Mouse (Mus musculus) intestine, postnatal 0 days (tissue): ENCODE results near the gene Cacna1c. TPM values are rescaled to one million over a fixed set of nuclear protein-coding genes. Genes with fewer than 3 reads are reported as not detected.

Experiments
- ATAC-seq: fragments of 200-750 bp; cut with Nextera tagmentation; 2 replicates; pipeline ENCODE4 v1.8.0; 2017; ENCODE audit warnings: mild to moderate bottlenecking, moderate TSS enrichment, moderate library complexity
- H3K27ac ChIP-seq: fragments of 300-500 bp; sonication (generic); 2 replicates; pipeline ENCODE4 v1.5.1; 2014; ENCODE audit warnings: mild to moderate bottlenecking, low read depth, low read length, moderate library complexity
- H3K27me3 ChIP-seq: fragments of 300-500 bp; sonication (generic); replicated peaks from 2 replicates; pipeline ENCODE4 v1.6.1; 2014; ENCODE audit warnings: low read length, mixed read lengths; ENCODE audit not compliant: control insufficient read depth, insufficient read depth
- H3K36me3 ChIP-seq: fragments of 300-500 bp; sonication (generic); 2 replicates; pipeline ENCODE4 v1.6.1; 2014; ENCODE audit warnings: mild to moderate bottlenecking, moderate library complexity; ENCODE audit not compliant: control insufficient read depth, insufficient read depth
- H3K4me1 ChIP-seq: fragments of 300-500 bp; sonication (generic); replicated peaks from 2 replicates; pipeline ENCODE4 v1.6.1; 2014; ENCODE audit warnings: antibody characterized with exemption, low read length, mixed read lengths; ENCODE audit not compliant: control insufficient read depth, insufficient read depth
- H3K4me2 ChIP-seq: fragments of 300-500 bp; sonication (generic); replicated peaks from 2 replicates; pipeline ENCODE4 v1.6.1; 2014; ENCODE audit warnings: low read depth, mild to moderate bottlenecking, moderate library complexity
- H3K4me3 ChIP-seq: fragments of 300-500 bp; sonication (generic); 2 replicates; pipeline ENCODE4 v1.5.1; 2014; ENCODE audit warnings: low read depth, low read length
- H3K9ac ChIP-seq: fragments of 300-500 bp; sonication (generic); 2 replicates; pipeline ENCODE4 v1.6.1; 2014; ENCODE audit warnings: mild to moderate bottlenecking, low read depth, low read length
- H3K9me3 ChIP-seq: fragments of 300-500 bp; sonication (generic); 2 replicates; pipeline ENCODE4 v1.6.1; 2016; ENCODE audit warnings: mixed run types; ENCODE audit not compliant: control insufficient read depth
- CTCF ChIP-seq: sonication (generic); IDR thresholded peaks from 2 replicates; pipeline ENCODE4 v1.5.1; 2016; ENCODE audit warnings: low read depth, mild to moderate bottlenecking, control low read depth, antibody characterized with exemption, moderate library complexity
- WGBS: fragments of 180-500 bp; shearing (Covaris S2); extraction: QIAGEN DNeasy Blood & Tissue Kit; methylation state at CpG from one replicate; pipeline ENCODE4 v1.1.7; 2014; 5-methylcytosine and 5-hydroxymethylcytosine counted together
- polyA plus RNA-seq: library from polyadenylated mRNA; unstranded; fragments of >200 nt; fragmentation: Nextera tagmentation; extraction: Ambion mirVana; gene quantifications from 2 replicates; pipeline ENCODE4 v1.2.1, GENCODE M21; 2015

The Cacna1c gene
- polyA plus RNA-seq, 1 experiment from 2014 or later, result 1.2 TPM

DNA sequence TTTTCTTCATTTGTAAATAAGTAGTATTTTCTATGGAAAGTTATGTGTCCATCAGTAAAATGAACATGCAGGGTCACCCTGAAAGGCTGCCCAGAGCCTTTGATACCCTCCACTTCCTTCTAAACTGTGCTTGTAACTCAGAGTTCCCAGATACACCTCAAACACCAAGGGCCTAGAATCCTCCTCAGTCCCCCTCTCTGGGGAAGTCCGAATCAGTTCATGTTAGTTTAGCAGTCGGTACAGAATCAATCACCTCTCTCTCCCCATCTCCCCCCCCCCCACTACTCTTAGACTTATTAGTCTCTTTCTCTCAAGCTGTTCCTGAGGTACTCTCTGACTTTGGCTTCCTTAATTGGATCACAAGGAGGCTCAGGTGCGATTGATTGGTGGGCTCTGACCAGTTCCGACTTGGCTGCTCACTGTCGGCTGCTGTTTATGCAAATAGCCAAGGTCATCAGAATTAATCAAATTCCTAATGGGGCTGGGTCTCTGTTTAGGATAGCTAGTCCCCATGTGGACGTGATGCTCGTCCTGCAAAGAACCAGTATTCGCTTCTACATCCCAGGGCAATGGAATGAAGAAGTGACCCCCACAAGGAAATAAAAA is 3.2 kb upstream of the Cacna1c start:
- no peak overlapping the region for H3K4me2 ChIP-seq
- no peaks in the 10 kb centered on the region; the same call in 1 of the 2 replicates for H3K4me1 ChIP-seq
- no peak for ATAC-seq
- H3K9me3 ChIP-seq, result no peaks in the 10 kb centered on the region
- no peak overlapping the region for H3K27ac ChIP-seq
- H3K9ac ChIP-seq, result no peak overlapping the region
- TF ChIP-seq CTCF, result no peak
- no peaks in the 10 kb centered on the region for H3K36me3 ChIP-seq
- H3K4me3 ChIP-seq, result no peak overlapping the region
- WGBS, result 60% methylated on average over 8 of the region's 8 CpGs
- no peaks in the 10 kb centered on the region for H3K27me3 ChIP-seq

DNA sequence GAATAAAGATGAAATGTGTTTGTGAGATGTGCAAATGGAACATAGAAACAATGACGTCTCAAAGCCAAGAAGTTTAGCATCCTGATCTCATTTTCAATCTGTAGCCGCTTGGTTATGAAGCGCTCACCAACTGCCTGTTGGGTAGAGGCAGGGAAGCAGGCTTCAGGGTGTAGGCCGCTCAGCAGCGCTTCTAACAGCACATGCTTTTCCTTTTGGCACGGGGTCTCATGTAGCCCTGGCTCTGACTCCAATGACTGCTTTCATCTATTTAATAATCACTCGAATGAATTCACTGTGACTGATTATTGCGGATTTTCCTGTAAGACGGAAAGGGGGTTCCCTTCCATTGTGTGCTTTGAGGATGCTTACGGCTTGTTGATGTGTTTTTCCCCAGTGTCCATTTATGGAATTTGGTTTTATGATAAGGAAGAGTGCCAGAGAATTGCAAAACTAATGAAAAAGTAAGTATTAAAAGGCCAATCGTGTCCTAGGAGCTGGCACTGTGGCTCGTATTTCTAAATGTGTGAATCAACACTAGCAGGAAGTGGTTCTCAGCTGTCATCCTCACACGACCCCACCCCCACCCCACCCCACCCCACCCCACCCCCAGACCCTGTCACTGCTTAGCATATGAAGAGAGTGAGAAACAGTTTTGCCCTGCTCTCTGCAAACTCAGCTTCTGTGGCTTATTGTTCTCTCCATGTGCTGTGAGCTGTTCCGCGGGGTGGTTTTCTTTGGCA is 2.5 kb upstream of the Cacna1c start:
- WGBS, result 63% methylated on average over 15 of the region's 15 CpGs
- TF ChIP-seq CTCF, result no peak
- ATAC-seq, result no peak

DNA sequence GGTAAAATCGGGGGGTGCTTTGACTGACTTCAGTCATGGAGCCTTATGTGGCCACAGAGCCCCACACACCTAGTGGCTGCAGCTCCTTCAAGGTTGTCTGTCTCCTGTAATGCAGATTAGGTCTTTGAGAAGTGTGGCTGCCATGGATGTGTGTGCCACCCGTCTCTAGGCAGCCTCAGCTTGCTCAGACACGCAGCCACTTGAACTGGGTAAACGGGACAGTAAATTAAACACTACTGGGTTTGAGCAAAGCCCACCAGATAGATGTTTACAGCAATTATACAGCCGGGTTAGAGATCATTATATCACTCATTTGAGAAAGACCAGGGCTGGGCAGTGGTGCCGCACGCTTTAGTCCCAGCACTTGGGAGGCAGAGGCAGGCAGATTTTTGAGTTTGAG is 1.6 kb downstream of the Cacna1c start:
- no peaks in the 10 kb centered on the region for H3K27me3 ChIP-seq
- H3K27ac ChIP-seq, result no peak overlapping the region
- no peaks in the 10 kb centered on the region; the same call in 1 of the 2 replicates for H3K4me1 ChIP-seq
- 64% methylated on average over 7 of the region's 7 CpGs for WGBS
- ATAC-seq, result no peak
- no peaks in the 10 kb centered on the region for H3K9me3 ChIP-seq
- H3K36me3 ChIP-seq, result peaks cover 14% of the 10 kb centered on the region
- H3K4me2 ChIP-seq, result no peak overlapping the region
- no peak for TF ChIP-seq CTCF
- H3K4me3 ChIP-seq, result no peak overlapping the region
- no peak overlapping the region for H3K9ac ChIP-seq

More for the DNA sequence above, 2.5 kb upstream of the Cacna1c start:
- no peak overlapping the region for H3K27ac ChIP-seq
- no peak overlapping the region for H3K4me2 ChIP-seq
- H3K4me1 ChIP-seq, result no peaks in the 10 kb centered on the region; the same call in 1 of the 2 replicates
- no peaks in the 10 kb centered on the region for H3K9me3 ChIP-seq
- no peak overlapping the region for H3K9ac ChIP-seq
- no peak overlapping the region for H3K4me3 ChIP-seq
- H3K27me3 ChIP-seq, result no peaks in the 10 kb centered on the region
- no peaks in the 10 kb centered on the region for H3K36me3 ChIP-seq

DNA sequence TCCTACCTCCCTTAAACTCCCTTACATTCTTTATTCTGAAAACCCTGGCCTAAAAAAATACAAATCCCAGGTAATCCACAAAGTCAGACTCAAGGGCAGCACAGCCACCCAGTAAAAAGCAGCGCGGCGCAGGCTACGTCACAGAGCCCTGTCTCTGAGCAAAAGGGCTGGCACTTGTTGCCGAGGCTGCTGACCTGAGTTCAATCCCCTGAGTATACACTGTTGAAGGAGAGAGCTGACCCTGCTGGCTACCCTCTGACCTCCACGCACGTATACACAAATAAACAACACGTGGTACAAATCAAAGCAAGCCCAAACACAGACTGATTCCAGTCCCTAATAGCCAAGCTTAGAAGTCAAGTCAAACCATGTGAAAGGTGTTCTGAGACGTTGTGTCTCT is 2.1 kb downstream of the Cacna1c start:
- Histone ChIP-seq H3K36me3 (peaks cover 14% of the 10 kb centered on the region), H3K27ac (no peak overlapping the region), H3K4me2 (no peak overlapping the region), H3K27me3 (no peaks in the 10 kb centered on the region), H3K9ac (no peak overlapping the region), H3K4me3 (no peak overlapping the region), H3K9me3 (no peaks in the 10 kb centered on the region), H3K4me1 (no peaks in the 10 kb centered on the region; the same call in 1 of the 2 replicates)
- no peak for TF ChIP-seq CTCF
- no peak for ATAC-seq
- 76% methylated on average over 9 of the region's 9 CpGs for WGBS

DNA sequence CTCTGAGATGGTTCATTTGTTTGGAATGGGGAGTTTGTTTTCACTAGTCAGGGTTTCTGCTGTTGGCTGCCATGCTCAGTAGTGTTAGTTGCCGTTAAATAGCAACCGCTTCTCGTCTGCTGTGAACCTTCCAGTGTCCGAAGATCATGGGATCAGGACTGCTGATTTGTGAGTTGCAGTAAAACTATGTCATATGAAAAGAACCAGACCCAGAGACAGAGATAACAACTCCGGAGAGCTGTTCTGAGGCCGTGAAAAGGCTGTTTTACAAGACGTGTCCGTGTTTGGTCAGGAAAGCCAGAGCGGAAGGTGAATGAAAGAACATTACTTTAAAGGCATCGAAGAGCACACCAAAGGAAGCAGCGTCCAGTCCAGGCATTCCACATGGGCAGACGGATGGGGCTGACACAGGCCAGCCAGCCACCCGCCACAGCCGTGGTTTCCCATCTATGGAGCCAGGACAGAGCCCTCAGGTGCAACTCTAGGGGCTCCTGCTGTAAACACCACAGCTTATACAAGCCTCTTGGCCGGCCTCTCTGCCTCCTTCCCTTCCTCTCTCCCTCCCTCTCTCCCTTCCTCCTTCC is 2.6 kb downstream of the Cacna1c start:
- 60% methylated on average over 15 of the region's 15 CpGs for WGBS
- no peak for TF ChIP-seq CTCF
- Histone ChIP-seq H3K27me3 (no peaks in the 10 kb centered on the region), H3K4me3 (no peak overlapping the region), H3K27ac (no peak overlapping the region), H3K36me3 (peaks cover 14% of the 10 kb centered on the region), H3K4me1 (no peaks in the 10 kb centered on the region; the same call in 1 of the 2 replicates), H3K9me3 (no peaks in the 10 kb centered on the region), H3K9ac (no peak overlapping the region), H3K4me2 (no peak overlapping the region)
- ATAC-seq, result no peak

DNA sequence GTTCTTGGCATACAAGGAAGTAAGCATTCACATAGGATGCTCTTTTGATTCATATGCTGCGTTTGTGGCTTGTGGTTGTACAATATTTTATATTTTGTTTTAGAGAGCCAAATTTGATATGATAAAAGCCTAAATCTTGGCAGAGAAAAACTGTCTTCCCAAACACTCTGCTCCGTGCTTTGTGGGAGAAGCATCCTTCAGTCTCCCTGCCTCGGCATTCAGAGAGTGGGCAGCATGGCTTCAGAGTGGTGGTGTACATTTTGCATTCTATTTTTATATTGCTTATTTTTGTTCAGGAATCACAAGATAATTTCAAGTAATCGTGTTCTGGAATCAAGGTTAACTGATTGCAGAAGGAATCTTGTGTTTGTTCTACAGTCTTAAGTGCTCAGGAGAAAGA is 4.7 kb downstream of the Cacna1c start:
- Histone ChIP-seq H3K9me3 (no peaks in the 10 kb centered on the region), H3K4me3 (no peak overlapping the region), H3K36me3 (peaks cover 19% of the 10 kb centered on the region), H3K27ac (no peak overlapping the region), H3K9ac (no peak overlapping the region), H3K4me2 (no peak overlapping the region), H3K27me3 (no peaks in the 10 kb centered on the region), H3K4me1 (no peaks in the 10 kb centered on the region; the same call in 1 of the 2 replicates)
- ATAC-seq, result no peak
- TF ChIP-seq CTCF, result no peak
- 87% methylated on average over 4 of the region's 4 CpGs for WGBS
